Mouse (Mus musculus): Measurements from ENCODE around the gene Cyp4v3.

GRCm38 (mm10) chr8:45258421-45258820, 74.6 kb downstream of the Cyp4v3 start:
- no peak for TF ChIP-seq CTCF (IDR thresholded peaks at IDR 0.05; ENCODE audit: low read depth, low read length)
- no peak for TF ChIP-seq POLR2A (IDR thresholded peaks at IDR 0.05; ENCODE audit: extremely low read depth, insufficient read depth, low read length)
